Mouse (Mus musculus) kidney, embryonic 15.5 days (tissue): ENCODE data around the gene Mindy1. TPM values are rescaled to one million over a fixed set of nuclear protein-coding genes. Genes with fewer than 3 reads are reported as not detected.

ENCODE experiments used
- ATAC-seq: fragments of 200-750 bp; cut with Nextera tagmentation; replicated peaks from 2 replicates; pipeline ENCODE4 v1.8.0; 2017; ENCODE audit warnings: moderate TSS enrichment; ENCODE audit not compliant: low FRiP score
- H3K27ac ChIP-seq: fragments of 300-500 bp; sonication (generic); 2 replicates; pipeline ENCODE4 v1.5.1; 2015; ENCODE audit warnings: mild to moderate bottlenecking, inconsistent platforms
- H3K27me3 ChIP-seq: fragments of 300-500 bp; sonication (generic); 2 replicates; pipeline ENCODE4 v1.6.1; 2015; ENCODE audit warnings: inconsistent platforms
- H3K36me3 ChIP-seq: fragments of 300-500 bp; sonication (generic); 2 replicates; pipeline ENCODE4 v1.6.1; 2015; ENCODE audit warnings: inconsistent platforms
- H3K4me1 ChIP-seq: fragments of 300-500 bp; sonication (generic); 2 replicates; pipeline ENCODE4 v1.6.1; 2015; ENCODE audit warnings: inconsistent platforms
- H3K4me2 ChIP-seq: fragments of 300-500 bp; sonication (generic); 2 replicates; pipeline ENCODE4 v1.6.1; 2015; ENCODE audit warnings: moderate library complexity, mild to moderate bottlenecking, inconsistent platforms
- H3K4me3 ChIP-seq: fragments of 300-500 bp; sonication (generic); replicated peaks from 2 replicates; pipeline ENCODE4 v1.5.1; 2015; ENCODE audit warnings: mild to moderate bottlenecking, inconsistent platforms
- H3K9ac ChIP-seq: fragments of 300-500 bp; sonication (generic); 2 replicates; pipeline ENCODE4 v1.6.1; 2015; ENCODE audit warnings: mild to moderate bottlenecking, inconsistent platforms
- H3K9me3 ChIP-seq: fragments of 300-500 bp; sonication (generic); replicated peaks from 2 replicates; pipeline ENCODE4 v1.6.1; 2016; ENCODE audit warnings: inconsistent platforms
- WGBS: fragments of 180-500 bp; shearing (Covaris S2); methylation state at CpG from one replicate; pipeline ENCODE4 v1.1.7; 2015; ENCODE audit warnings: mixed read lengths; 5-methylcytosine and 5-hydroxymethylcytosine counted together
- polyA plus RNA-seq: library from polyadenylated mRNA; unstranded; fragments of >200 nt; fragmentation: Nextera tagmentation; extraction: Ambion mirVana; gene quantifications from 2 replicates; pipeline ENCODE4 v1.2.1, GENCODE M21; 2015

Mindy1 gene
- 39.2 and 46.2 TPM in 2 replicates for polyA plus RNA-seq

GRCm38 (mm10) chr3:95281216-95282126, at the start of gene Mindy1, which contains the start of gene Prune1:
TSS of gene Mindy1 (plus strand) at chr3:95281345.
TSS of gene Prune1 (minus strand) at chr3:95282076.
- ATAC-seq = peak; percentile 88
- Histone ChIP-seq H3K4me1 (peaks cover 46% of the 10 kb centered on the region), H3K4me3 (peak within 1 kb of the TSS; percentile 83), H3K27me3 (no peaks in the 10 kb centered on the region), H3K9ac (peak within 1 kb of the TSS; percentile 81), H3K9me3 (no peaks in the 10 kb centered on the region), H3K36me3 (no peaks in the 10 kb centered on the region), H3K27ac (peak within 1 kb of the TSS; percentile 99), H3K4me2 (peak within 1 kb of the TSS; percentile 87)
- WGBS = under 1% methylated on average over 53 of the region's 53 CpGs

- Histone ChIP-seq H3K9ac (no peak overlapping the region), H3K27me3 (no peaks in the 10 kb centered on the region), H3K4me2 (no peak overlapping the region), H3K9me3 (no peaks in the 10 kb centered on the region), H3K27ac (peak overlapping the region; percentile 94; the same call in 1 of the 2 replicates), H3K4me1 (peaks cover 47% of the 10 kb centered on the region), H3K4me3 (no peak overlapping the region), H3K36me3 (peaks cover 67% of the 10 kb centered on the region)
- ATAC-seq = no peak
- WGBS = 78% methylated on average over 7 of the region's 7 CpGs
Observed at GRCm38 (mm10) chr3:95232771-95233170, 48.4 kb upstream of the Mindy1 start.

GRCm38 (mm10) chr3:95233303-95233980, 47.7 kb upstream of the Mindy1 start:
- Histone ChIP-seq H3K27ac (peak overlapping the region; percentile 94), H3K9ac (no peak overlapping the region)

GRCm38 (mm10) chr3:95235386-95236301, 45.5 kb upstream of the Mindy1 start:
- Histone ChIP-seq H3K9ac (no peak overlapping the region), H3K27ac (peak overlapping the region; percentile 54), H3K27me3 (no peaks in the 10 kb centered on the region), H3K36me3 (peaks cover 75% of the 10 kb centered on the region), H3K9me3 (no peaks in the 10 kb centered on the region), H3K4me3 (no peak overlapping the region), H3K4me2 (no peak overlapping the region), H3K4me1 (peaks cover 41% of the 10 kb centered on the region)
- WGBS = 53% methylated on average over 23 of the region's 23 CpGs
- ATAC-seq = peak; percentile 37

More at GRCm38 (mm10) chr3:95233303-95233980, 47.7 kb upstream of the Mindy1 start:
- Histone ChIP-seq H3K9me3 (no peaks in the 10 kb centered on the region), H3K36me3 (peaks cover 74% of the 10 kb centered on the region), H3K27me3 (no peaks in the 10 kb centered on the region), H3K4me1 (peaks cover 47% of the 10 kb centered on the region), H3K4me3 (no peak overlapping the region), H3K4me2 (no peak overlapping the region)
- 80% methylated on average over 16 of the region's 16 CpGs for WGBS
- ATAC-seq = no peak

- ATAC-seq = no peak
- no peak overlapping the region for H3K9ac ChIP-seq
- no peaks in the 10 kb centered on the region for H3K27me3 ChIP-seq
- H3K9me3 ChIP-seq = no peaks in the 10 kb centered on the region
- H3K4me1 ChIP-seq = peaks cover 28% of the 10 kb centered on the region
- no peak overlapping the region for H3K27ac ChIP-seq
- H3K36me3 ChIP-seq = peaks cover 60% of the 10 kb centered on the region
- H3K4me2 ChIP-seq = no peak overlapping the region
- H3K4me3 ChIP-seq = no peak overlapping the region
- WGBS = 86% methylated on average over 8 of the region's 8 CpGs
Observed at GRCm38 (mm10) chr3:95237541-95238099, 43.5 kb upstream of the Mindy1 start.

GRCm38 (mm10) chr3:95239022-95239421, 42.1 kb upstream of the Mindy1 start:
- Histone ChIP-seq H3K4me3 (no peak overlapping the region), H3K4me1 (peaks cover 20% of the 10 kb centered on the region), H3K9me3 (no peaks in the 10 kb centered on the region), H3K27me3 (no peaks in the 10 kb centered on the region), H3K27ac (no peak overlapping the region), H3K9ac (no peak overlapping the region), H3K36me3 (peaks cover 46% of the 10 kb centered on the region), H3K4me2 (no peak overlapping the region)
- 87% methylated on average over 6 of the region's 6 CpGs for WGBS
- no peak for ATAC-seq

GRCm38 (mm10) chr3:95239971-95240370, 41.2 kb upstream of the Mindy1 start:
- Histone ChIP-seq H3K4me3 (no peak overlapping the region), H3K4me2 (no peak overlapping the region), H3K36me3 (peaks cover 36% of the 10 kb centered on the region), H3K9ac (no peak overlapping the region), H3K27ac (no peak overlapping the region), H3K9me3 (no peaks in the 10 kb centered on the region), H3K27me3 (no peaks in the 10 kb centered on the region), H3K4me1 (peaks cover 18% of the 10 kb centered on the region)
- WGBS = 84% methylated on average over 12 of the region's 12 CpGs
- ATAC-seq = no peak

GRCm38 (mm10) chr3:95240900-95241299, 40.2 kb upstream of the Mindy1 start:
- Histone ChIP-seq H3K4me3 (0 out of 2 replicates have a peak overlapping the region, but pooled peaks have one; percentile 4), H3K9ac (0 out of 2 replicates have a peak overlapping the region, but pooled peaks have one; percentile 25), H3K9me3 (no peaks in the 10 kb centered on the region), H3K27me3 (no peaks in the 10 kb centered on the region), H3K4me2 (peak overlapping the region; percentile 41), H3K4me1 (peaks cover 12% of the 10 kb centered on the region; the same call in 1 of the 2 replicates), H3K27ac (no peak overlapping the region), H3K36me3 (peaks cover 34% of the 10 kb centered on the region)
- WGBS = 29% methylated on average over 15 of the region's 17 CpGs
- peak; percentile 59; the same call in 1 of the 2 replicates for ATAC-seq

- no peaks in the 10 kb centered on the region for H3K9me3 ChIP-seq
- no peaks in the 10 kb centered on the region for H3K27me3 ChIP-seq
- peaks cover 12% of the 10 kb centered on the region; the same call in 1 of the 2 replicates for H3K4me1 ChIP-seq
- peaks cover 28% of the 10 kb centered on the region for H3K36me3 ChIP-seq
- WGBS = 77% methylated on average over 7 of the region's 7 CpGs
- peak within 1 kb of the TSS; percentile 41 for H3K4me2 ChIP-seq
- H3K27ac ChIP-seq = no peak within 1 kb of the TSS
- ATAC-seq = no peak
- H3K4me3 ChIP-seq = 0 out of 2 replicates have a peak within 1 kb of the TSS, but pooled peaks have one; percentile 4
- 0 out of 2 replicates have a peak within 1 kb of the TSS, but pooled peaks have one; percentile 25 for H3K9ac ChIP-seq
Observed at GRCm38 (mm10) chr3:95241498-95241897, 39.6 kb upstream of the Mindy1 start, which contains the start of gene Gm128. TSS of gene Gm128 (minus strand) at chr3:95241598.

GRCm38 (mm10) chr3:95243086-95243485, 38.1 kb upstream of the Mindy1 start:
- H3K4me2 ChIP-seq = no peak overlapping the region
- peaks cover 12% of the 10 kb centered on the region; the same call in 1 of the 2 replicates for H3K4me1 ChIP-seq
- no peak overlapping the region for H3K27ac ChIP-seq
- no peak overlapping the region for H3K4me3 ChIP-seq
- peaks cover 12% of the 10 kb centered on the region for H3K36me3 ChIP-seq
- ATAC-seq = no peak
- WGBS = 69% methylated on average over 2 of the region's 2 CpGs
- no peak overlapping the region for H3K9ac ChIP-seq
- H3K27me3 ChIP-seq = no peaks in the 10 kb centered on the region
- no peaks in the 10 kb centered on the region for H3K9me3 ChIP-seq
